Mouse (Mus musculus) thymus, adult 2 months (tissue): ENCODE results near the gene 4930590J08Rik.

Experiments
- CTCF ChIP-seq: fragments of 200-500 bp; IDR thresholded peaks from 2 replicates; pipeline ENCODE4 v1.5.1; 2012; ENCODE audit warnings: mild to moderate bottlenecking, control low read depth, low read length, moderate library complexity, borderline replicate concordance; ENCODE audit not compliant: control insufficient read depth, poor library complexity, insufficient read depth; ENCODE audit errors: extremely low read depth
- POLR2A ChIP-seq: fragments of 200-500 bp; IDR thresholded peaks from 2 replicates; pipeline ENCODE4 v1.6.1; 2012; ENCODE audit warnings: mild to moderate bottlenecking, low read length, control low read depth, moderate library complexity; ENCODE audit not compliant: control insufficient read depth, poor library complexity, insufficient read depth; ENCODE audit errors: extremely low read depth

GRCm38 (mm10) chr6:91914011-91914410 lies 11.4 kb downstream of the 4930590J08Rik start:
- TF ChIP-seq CTCF (no peak), POLR2A (no peak)
